16 mouse cellular contexts compared by ENCODE assay signal in genomic region chr8:28427544-28428135, GRCm38 (mm10).
DNase-seq lines count a peak whose midpoint lies in the region; ATAC-seq lines count a peak whose summit lies in the region.
"Had no signal": no experiment of that assay in that cellular context is flagged by ENCODE, and none has a peak within 500 bp of the region (broad histone marks: within the 10 kb centered on the region; RNA-seq: fewer than 3 reads in every experiment).

No protein-coding gene starts in this region.

- ATAC-seq in forebrain, embryonic 12.5 days (ENCODE audit: low FRiP score): peak; percentile 46
- ATAC-seq in neural tube, embryonic 15.5 days (ENCODE audit: low FRiP score): peak; percentile 63; the same call in 1 of the 2 replicates
- ATAC-seq in hindbrain, embryonic 15.5 days (ENCODE audit: low FRiP score, low read depth): peak; percentile 71
- no peak for ATAC-seq in inflammation-experienced regulatory T-cells, adult 6 months

- H3K4me2 ChIP-seq in forebrain, embryonic 12.5 days: no peak overlapping the region
- H3K4me2 ChIP-seq in neural tube, embryonic 15.5 days: no peak overlapping the region
- no peak overlapping the region for H3K4me2 ChIP-seq in hindbrain, embryonic 15.5 days
- H3K4me2 ChIP-seq: liver, embryonic 15.5 days; stomach, embryonic 15.5 days had no signal

- WGBS in forebrain, embryonic 12.5 days: 48% methylated on average over 7 of the region's 7 CpGs
- 59% methylated on average over 7 of the region's 7 CpGs for WGBS in forebrain, embryonic 10.5 days
- 55% methylated on average over 7 of the region's 7 CpGs for whole genome bisulfite sequencing in neural tube, embryonic 15.5 days
- WGBS in hindbrain, embryonic 15.5 days: 42% methylated on average over 7 of the region's 7 CpGs

- no peak for DNase-seq in forebrain, embryonic 10.5 days (ENCODE audit: extremely low spot score, low spot score)
- no peak for DNase-seq in neural tube, embryonic 10.5 days (ENCODE audit: extremely low spot score, low spot score)
- peak; percentile 67 for DNase-seq in retina, postnatal 1 day
- DNase-seq: adrenal gland, postnatal 10 days; B cell, adult 2 months; heart, adult 11 months; heart, postnatal 10 days; kidney, adult 11 months; kidney, postnatal 25 days; thymus, postnatal 4 days had no signal

- H3K36me3 ChIP-seq in forebrain, embryonic 12.5 days (replicated peaks): no peaks in the 10 kb centered on the region
- H3K36me3 ChIP-seq in forebrain, embryonic 10.5 days (replicated peaks): no peaks in the 10 kb centered on the region
- H3K36me3 ChIP-seq in neural tube, embryonic 15.5 days: no peaks in the 10 kb centered on the region
- no peaks in the 10 kb centered on the region for H3K36me3 ChIP-seq in hindbrain, embryonic 15.5 days
- H3K36me3 ChIP-seq: liver, embryonic 15.5 days; stomach, embryonic 15.5 days had no signal

- H3K4me3 ChIP-seq in forebrain, embryonic 12.5 days (replicated peaks): no peak overlapping the region
- H3K4me3 ChIP-seq in forebrain, embryonic 10.5 days: no peak overlapping the region
- H3K4me3 ChIP-seq in neural tube, embryonic 15.5 days (replicated peaks): no peak overlapping the region
- H3K4me3 ChIP-seq in hindbrain, embryonic 15.5 days: no peak overlapping the region
- H3K4me3 ChIP-seq: liver, embryonic 15.5 days; stomach, embryonic 15.5 days had no signal

- H3K9ac ChIP-seq in forebrain, embryonic 12.5 days: no peak overlapping the region
- H3K9ac ChIP-seq in neural tube, embryonic 15.5 days (replicated peaks): no peak overlapping the region
- H3K9ac ChIP-seq in hindbrain, embryonic 15.5 days: no peak overlapping the region
- H3K9ac ChIP-seq: liver, embryonic 15.5 days; stomach, embryonic 15.5 days had no signal

- no peaks in the 10 kb centered on the region for H3K4me1 ChIP-seq in forebrain, embryonic 12.5 days
- H3K4me1 ChIP-seq in forebrain, embryonic 10.5 days: no peaks in the 10 kb centered on the region
- H3K4me1 ChIP-seq in neural tube, embryonic 15.5 days: peaks cover 6% of the 10 kb centered on the region; the same call in 1 of the 2 replicates
- H3K4me1 ChIP-seq in hindbrain, embryonic 15.5 days (replicated peaks): no peaks in the 10 kb centered on the region
- H3K4me1 ChIP-seq: liver, embryonic 15.5 days; stomach, embryonic 15.5 days had no signal

- H3K27ac ChIP-seq in forebrain, embryonic 12.5 days: no peak overlapping the region
- no peak overlapping the region for H3K27ac ChIP-seq in forebrain, embryonic 10.5 days
- H3K27ac ChIP-seq in neural tube, embryonic 15.5 days (replicated peaks): no peak overlapping the region
- peak overlapping the region; percentile 46; the same call in 1 of the 2 replicates for H3K27ac ChIP-seq in hindbrain, embryonic 15.5 days (replicated peaks)
- H3K27ac ChIP-seq: liver, embryonic 15.5 days; stomach, embryonic 15.5 days had no signal

- no peaks in the 10 kb centered on the region for H3K27me3 ChIP-seq in forebrain, embryonic 12.5 days
- H3K27me3 ChIP-seq in forebrain, embryonic 10.5 days (ENCODE audit: poor library complexity, severe bottlenecking): no peaks in the 10 kb centered on the region
- H3K27me3 ChIP-seq in neural tube, embryonic 15.5 days (replicated peaks): no peaks in the 10 kb centered on the region
- H3K27me3 ChIP-seq in hindbrain, embryonic 15.5 days: no peaks in the 10 kb centered on the region
- H3K27me3 ChIP-seq: liver, embryonic 15.5 days; stomach, embryonic 15.5 days had no signal

- no peaks in the 10 kb centered on the region for H3K9me3 ChIP-seq in forebrain, embryonic 12.5 days
- no peaks in the 10 kb centered on the region for H3K9me3 ChIP-seq in forebrain, embryonic 10.5 days
- H3K9me3 ChIP-seq in neural tube, embryonic 15.5 days (replicated peaks): no peaks in the 10 kb centered on the region
- no peaks in the 10 kb centered on the region for H3K9me3 ChIP-seq in hindbrain, embryonic 15.5 days
- H3K9me3 ChIP-seq: liver, embryonic 15.5 days; stomach, embryonic 15.5 days had no signal
